21 mouse cellular contexts compared by ENCODE assay signal in genomic region chr7:68603711-68604110, GRCm38 (mm10).
DNase-seq lines count a peak whose midpoint lies in the region; ATAC-seq lines count a peak whose summit lies in the region.
"Had no signal": no experiment of that assay in that cellular context is flagged by ENCODE, and none has a peak within 500 bp of the region (broad histone marks: within the 10 kb centered on the region; RNA-seq: fewer than 3 reads in every experiment).

No protein-coding gene starts in this region.

- no peaks in the 10 kb centered on the region for H3K9me3 ChIP-seq in neural tube, embryonic 15.5 days (replicated peaks)

- DNase-seq in heart, adult 11 months = peak; percentile 1
- DNase-seq in heart, adult 8-10 months (ENCODE audit: low spot score) = no peak
- DNase-seq in retina, embryonic 14.5 days (ENCODE audit: low spot score) = peak; percentile 67
- peak; percentile 50 for DNase-seq in retina, postnatal 1 day
- DNase-seq: adrenal gland, adult 2 months; adrenal gland, adult 8-10 months; adrenal gland, postnatal 10 days; adrenal gland, postnatal 14 days; adrenal gland, postnatal 25 days; adrenal gland, postnatal 36 days; B cell, adult 2 months; cerebellum, adult 11 months; cerebellum, adult 11-12 months; cerebellum, adult 18-20 months had no signal

- no peak overlapping the region for H3K9ac ChIP-seq in neural tube, embryonic 15.5 days (replicated peaks)

- 73% methylated on average over 2 of the region's 2 CpGs for WGBS in neural tube, embryonic 15.5 days

- H3K27me3 ChIP-seq in neural tube, embryonic 15.5 days (replicated peaks) = no peaks in the 10 kb centered on the region
- H3K27me3 ChIP-seq: CH12.LX had no signal

- H3K4me1 ChIP-seq in neural tube, embryonic 15.5 days = no peaks in the 10 kb centered on the region

- no peaks in the 10 kb centered on the region for H3K36me3 ChIP-seq in neural tube, embryonic 15.5 days
- H3K36me3 ChIP-seq: G1E had no signal

- no peak overlapping the region for H3K4me2 ChIP-seq in neural tube, embryonic 15.5 days

- no peak overlapping the region for H3K27ac ChIP-seq in neural tube, embryonic 15.5 days (replicated peaks)

- no peak for ATAC-seq in neural tube, embryonic 15.5 days (ENCODE audit: low FRiP score)
- ATAC-seq in inflammation-experienced regulatory T-cells, adult 6 months = no peak
- ATAC-seq: activated CD4-positive, CD25-positive, alpha-beta regulatory T cell, adult 4 months; CD4-positive, CD25-positive, alpha-beta regulatory T cell, adult 4 months; Patski had no signal

- no peak overlapping the region for H3K4me3 ChIP-seq in neural tube, embryonic 15.5 days (replicated peaks)
